Mouse (Mus musculus) testis, adult 2 months (tissue): Measurements from ENCODE around the gene Ctnna3. TPM values are rescaled to one million over a fixed set of nuclear protein-coding genes. Genes with fewer than 3 reads are reported as not detected.

ENCODE experiments used
- H3K27ac ChIP-seq: fragments of 200-500 bp; 2 replicates; pipeline ENCODE4 v1.5.1; 2012; ENCODE audit warnings: low read depth, low read length; ENCODE audit not compliant: control insufficient read depth, insufficient read depth
- H3K27me3 ChIP-seq: fragments of 200-500 bp; 2 replicates; pipeline ENCODE4 v1.6.1; 2012; ENCODE audit warnings: mild to moderate bottlenecking, low read length, moderate library complexity; ENCODE audit not compliant: control insufficient read depth, insufficient read depth
- H3K36me3 ChIP-seq: fragments of 200-500 bp; 2 replicates; pipeline ENCODE4 v1.6.1; 2012; ENCODE audit warnings: mild to moderate bottlenecking, low read length; ENCODE audit not compliant: control insufficient read depth, insufficient read depth
- H3K4me1 ChIP-seq: fragments of 200-500 bp; 2 replicates; pipeline ENCODE4 v1.6.1; 2012; ENCODE audit warnings: low read length; ENCODE audit not compliant: control insufficient read depth, insufficient read depth
- H3K4me3 ChIP-seq: fragments of 200-500 bp; 2 replicates; pipeline ENCODE4 v1.5.1; 2012; ENCODE audit warnings: low read depth, mild to moderate bottlenecking, low read length, moderate library complexity, mixed read lengths; ENCODE audit not compliant: control insufficient read depth
- CTCF ChIP-seq: fragments of 200-500 bp; IDR thresholded peaks from 2 replicates; pipeline ENCODE4 v1.5.1; 2012; ENCODE audit warnings: low read depth, mild to moderate bottlenecking, inconsistent platforms, low read length, moderate library complexity; ENCODE audit not compliant: control insufficient read depth, insufficient read depth, insufficient replicate concordance
- POLR2A ChIP-seq: fragments of 200-500 bp; IDR thresholded peaks from 2 replicates; pipeline ENCODE4 v1.6.1; 2012; ENCODE audit warnings: low read depth, mild to moderate bottlenecking, inconsistent platforms, low read length, moderate library complexity; ENCODE audit not compliant: control insufficient read depth
- polyA plus RNA-seq: library from polyadenylated mRNA; depleted of rRNA; stranded (reverse); fragments of >200 nt; gene quantifications from 2 replicates; pipeline ENCODE4 v1.2.3, GENCODE M21; 2012

The Ctnna3 gene
- polyA plus RNA-seq, 1 experiment = 38.9 TPM

DNA sequence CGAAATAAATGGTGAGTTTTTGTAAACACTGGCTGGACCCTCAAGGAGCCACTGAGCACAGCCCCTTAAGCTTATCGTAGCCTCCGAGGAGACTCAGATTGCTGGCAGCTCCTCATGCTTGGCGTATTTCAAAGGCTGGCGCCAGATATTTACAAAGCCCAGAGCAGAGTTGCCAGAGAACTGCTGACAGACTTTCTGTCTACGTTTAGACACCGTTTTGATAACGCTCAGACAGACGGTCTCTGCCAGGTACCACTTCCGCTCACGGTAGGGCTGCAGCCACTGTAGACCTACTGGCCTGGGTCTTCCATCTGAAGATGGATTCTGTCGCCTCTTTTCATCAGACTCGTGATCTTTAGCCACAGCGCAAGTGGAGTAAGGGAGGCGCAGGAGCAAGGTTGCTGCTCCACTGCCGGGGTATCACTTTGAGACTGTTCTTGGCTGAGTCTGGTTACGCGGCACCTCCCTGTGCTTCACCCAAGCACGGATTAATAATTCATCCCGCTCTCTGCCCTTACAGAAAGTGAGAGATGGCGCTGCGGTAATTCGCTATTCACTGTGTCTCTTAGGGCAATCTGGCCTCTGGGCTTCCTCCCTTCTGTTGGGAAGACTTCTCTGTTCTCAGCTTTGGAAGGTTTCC lies 456.7 kb downstream of the Ctnna3 start:
- Histone ChIP-seq H3K36me3 (no peaks in the 10 kb centered on the region), H3K4me3 (peak overlapping the region; percentile 45), H3K27me3 (no peaks in the 10 kb centered on the region), H3K4me1 (no peaks in the 10 kb centered on the region), H3K27ac (no peak overlapping the region)
- TF ChIP-seq POLR2A (no peak), CTCF (no peak)

GRCm38 (mm10) chr10:63894612-63895011 lies 464.7 kb downstream of the Ctnna3 start:
- no peak for TF ChIP-seq CTCF
- TF ChIP-seq POLR2A = no peak
- no peak overlapping the region for H3K4me3 ChIP-seq
- H3K27me3 ChIP-seq = no peaks in the 10 kb centered on the region
- H3K27ac ChIP-seq = no peak overlapping the region
- H3K36me3 ChIP-seq = no peaks in the 10 kb centered on the region
- no peaks in the 10 kb centered on the region for H3K4me1 ChIP-seq

DNA sequence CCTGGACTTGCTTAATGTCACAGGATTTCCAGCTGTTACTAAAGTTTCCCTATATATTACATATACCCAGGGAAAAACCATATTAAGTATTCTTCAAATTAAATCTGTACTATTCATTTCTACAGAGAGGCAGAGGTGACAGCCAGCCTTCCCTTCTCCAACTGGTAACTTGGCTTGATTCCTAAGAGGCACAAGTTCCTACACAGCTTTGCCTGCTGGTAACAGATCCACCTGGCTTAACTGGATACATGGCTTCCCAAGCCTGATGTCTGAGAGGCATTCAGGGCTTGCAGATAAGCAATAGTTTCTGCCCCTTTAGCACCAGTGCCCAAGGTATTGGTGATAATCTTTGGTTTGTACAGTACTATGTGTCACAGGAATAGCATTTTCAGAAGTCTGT lies 470.0 kb downstream of the Ctnna3 start:
- H3K27me3 ChIP-seq = no peaks in the 10 kb centered on the region
- no peak for TF ChIP-seq POLR2A
- TF ChIP-seq CTCF = no peak
- H3K4me3 ChIP-seq = no peak overlapping the region
- H3K36me3 ChIP-seq = no peaks in the 10 kb centered on the region
- no peaks in the 10 kb centered on the region for H3K4me1 ChIP-seq
- H3K27ac ChIP-seq = no peak overlapping the region

DNA sequence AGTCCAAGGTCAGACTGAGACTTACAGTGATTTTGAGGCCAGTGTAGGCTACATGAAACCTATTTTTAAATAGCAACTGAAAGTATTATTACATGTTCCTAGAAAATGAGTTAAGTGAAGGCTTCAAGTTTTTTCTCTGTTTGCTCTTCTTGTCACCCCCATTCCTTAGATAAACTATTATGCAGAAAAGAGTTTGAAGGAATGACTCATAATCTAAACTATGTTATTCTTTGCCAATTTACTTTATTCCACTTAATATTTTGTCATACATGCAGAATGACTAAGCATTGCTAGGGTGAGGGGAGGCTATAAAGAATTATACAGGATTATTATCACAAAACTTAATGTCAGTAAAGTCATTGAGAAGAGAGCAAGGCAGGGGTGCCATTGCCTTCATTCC lies 479.0 kb downstream of the Ctnna3 start:
- no peaks in the 10 kb centered on the region for H3K27me3 ChIP-seq
- H3K4me1 ChIP-seq = no peaks in the 10 kb centered on the region

DNA sequence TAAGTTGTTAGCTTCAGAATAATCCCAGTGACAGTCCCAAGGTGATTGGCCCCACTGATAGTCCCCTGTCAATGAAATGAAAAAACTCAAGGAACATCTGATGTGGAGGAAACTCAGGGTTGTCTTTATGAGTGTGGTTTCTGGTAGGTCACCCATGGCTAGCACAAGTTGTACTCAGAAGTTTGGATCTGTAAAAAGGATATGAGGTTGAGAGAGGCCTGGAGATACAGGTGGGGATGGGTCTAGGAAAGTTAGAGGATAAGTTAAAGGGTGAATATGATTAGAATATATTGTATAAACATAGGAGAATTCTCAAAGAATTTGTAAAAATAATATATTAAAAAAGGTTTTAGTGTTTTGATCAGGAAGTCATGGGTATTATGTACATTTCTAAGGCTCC lies 497.4 kb downstream of the Ctnna3 start, which contains the start of gene Gm10118:
Gm10118 (minus strand) TSS at position 101 of the 400 bp plus-strand sequence.
- Histone ChIP-seq H3K4me1 (peaks cover 2% of the 10 kb centered on the region), H3K36me3 (no peaks in the 10 kb centered on the region), H3K4me3 (no peak within 1 kb of the TSS), H3K27ac (no peak within 1 kb of the TSS), H3K27me3 (no peaks in the 10 kb centered on the region)
- TF ChIP-seq POLR2A (no peak), CTCF (no peak)

More for the DNA sequence above, 479.0 kb downstream of the Ctnna3 start:
- TF ChIP-seq POLR2A = no peak
- TF ChIP-seq CTCF = no peak
- Histone ChIP-seq H3K36me3 (no peaks in the 10 kb centered on the region), H3K4me3 (no peak overlapping the region), H3K27ac (no peak overlapping the region)

GRCm38 (mm10) chr10:63933946-63934345 lies 504.0 kb downstream of the Ctnna3 start:
- Histone ChIP-seq H3K27ac (no peak overlapping the region), H3K4me1 (peaks cover 2% of the 10 kb centered on the region), H3K4me3 (no peak overlapping the region), H3K36me3 (no peaks in the 10 kb centered on the region), H3K27me3 (no peaks in the 10 kb centered on the region)
- TF ChIP-seq POLR2A (no peak), CTCF (no peak)

- no peaks in the 10 kb centered on the region for H3K4me1 ChIP-seq
- TF ChIP-seq POLR2A (no peak), CTCF (no peak)
- no peak overlapping the region for H3K4me3 ChIP-seq
- H3K27me3 ChIP-seq = no peaks in the 10 kb centered on the region
- no peaks in the 10 kb centered on the region for H3K36me3 ChIP-seq
- H3K27ac ChIP-seq = no peak overlapping the region
Measured at GRCm38 (mm10) chr10:63945534-63945933, 515.6 kb downstream of the Ctnna3 start.

GRCm38 (mm10) chr10:63947266-63947665 lies 517.4 kb downstream of the Ctnna3 start:
- Histone ChIP-seq H3K27ac (no peak overlapping the region), H3K36me3 (no peaks in the 10 kb centered on the region), H3K4me1 (no peaks in the 10 kb centered on the region), H3K4me3 (no peak overlapping the region), H3K27me3 (no peaks in the 10 kb centered on the region)
- TF ChIP-seq CTCF (no peak), POLR2A (no peak)

DNA sequence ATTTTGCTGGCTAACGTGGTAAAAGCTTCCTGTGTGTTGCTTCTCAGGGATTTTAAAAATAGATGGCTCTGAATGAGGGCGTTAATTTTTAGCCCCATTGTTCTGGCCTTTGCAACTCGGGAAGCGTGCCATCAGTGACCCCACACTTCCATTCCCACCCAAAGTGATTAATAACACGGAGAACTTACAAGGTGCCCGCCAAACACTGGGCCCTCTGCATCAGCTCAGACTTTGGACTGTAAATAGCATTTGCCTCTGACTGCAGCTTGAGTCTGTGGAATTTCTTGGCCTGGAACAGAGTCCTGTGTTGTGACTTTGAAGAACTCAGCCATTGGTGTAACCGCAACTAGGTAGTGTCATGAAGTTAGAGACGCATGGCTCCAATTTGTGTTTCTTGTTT lies 521.0 kb downstream of the Ctnna3 start:
- H3K27ac ChIP-seq = no peak overlapping the region
- TF ChIP-seq POLR2A = no peak
- no peak for TF ChIP-seq CTCF

More for the DNA sequence above, 521.0 kb downstream of the Ctnna3 start:
- Histone ChIP-seq H3K27me3 (no peaks in the 10 kb centered on the region), H3K4me1 (no peaks in the 10 kb centered on the region), H3K36me3 (no peaks in the 10 kb centered on the region), H3K4me3 (no peak overlapping the region)
